Mouse (Mus musculus) MEL (cell line): ENCODE measurements around the gene Gata3. TPM values are rescaled to one million over a fixed set of nuclear protein-coding genes. Genes with fewer than 3 reads are reported as not detected.

ENCODE experiments used
- DNase-seq: peaks from one replicate; pipeline ENCODE4 v3.0.0; 2011; ENCODE audit warnings: low read depth, low spot score
- H3K27ac ChIP-seq: 2 replicates; pipeline ENCODE4 v1.5.1; 2012; ENCODE audit warnings: low read depth, mild to moderate bottlenecking, control low read depth, low read length, moderate library complexity; ENCODE audit not compliant: control insufficient read depth
- H3K27me3 ChIP-seq, 2 experiments: fragments of 150-350 bp in 1 of 2; sonication (generic) in 1 of 2; 2 replicates each; pipeline ENCODE4 v1.6.1; 2012; ENCODE audit warnings: low read length in 2 of 2, mild to moderate bottlenecking in 2 of 2, improper control_type of control experiment in 1 of 2, moderate library complexity in 1 of 2; ENCODE audit not compliant: insufficient read depth in 2 of 2, control insufficient read depth in 1 of 2
- H3K36me3 ChIP-seq, 2 experiments: 2 replicates each; pipeline ENCODE4 v1.6.1; 2012 to 2014; ENCODE audit warnings: low read length in 2 of 2, improper control_type of control experiment in 1 of 2, inconsistent platforms in 1 of 2, mild to moderate bottlenecking in 1 of 2; ENCODE audit not compliant: insufficient read depth in 2 of 2, control insufficient read depth in 1 of 2
- H3K4me1 ChIP-seq, 2 experiments: fragments of 150-350 bp in 1 of 2; sonication (generic) in 1 of 2; 2 replicates each; pipeline ENCODE4 v1.6.1; 2012; ENCODE audit warnings: low read length in 2 of 2, improper control_type of control experiment in 1 of 2, mild to moderate bottlenecking in 1 of 2; ENCODE audit not compliant: insufficient read depth in 2 of 2, control insufficient read depth in 1 of 2
- H3K4me3 ChIP-seq, 2 experiments: fragments of 150-350 bp in 1 of 2; sonication (generic) in 1 of 2; 2 replicates each; pipeline ENCODE4 v1.5.1; 2012; ENCODE audit warnings: low read depth in 2 of 2, low read length in 2 of 2, mild to moderate bottlenecking in 2 of 2, moderate library complexity in 2 of 2, control low read depth in 1 of 2, improper control_type of control experiment in 1 of 2; ENCODE audit not compliant: control insufficient read depth in 1 of 2, insufficient read depth in 1 of 2
- H3K79me2 ChIP-seq: 2 replicates; pipeline ENCODE4 v1.6.1; 2012; ENCODE audit warnings: mild to moderate bottlenecking, low read length, moderate library complexity; ENCODE audit not compliant: control insufficient read depth, poor library complexity, insufficient read depth
- H3K9ac ChIP-seq: 2 replicates; pipeline ENCODE4 v1.6.1; 2012; ENCODE audit warnings: low read depth, mild to moderate bottlenecking, control low read depth, low read length, moderate library complexity; ENCODE audit not compliant: control insufficient read depth, poor library complexity, severe bottlenecking
- H3K9me3 ChIP-seq: fragments of 150-350 bp; sonication (generic); replicated peaks from 2 replicates; pipeline ENCODE4 v1.6.1; 2012; ENCODE audit warnings: mild to moderate bottlenecking, low read length, improper control_type of control experiment, moderate library complexity; ENCODE audit not compliant: insufficient read depth
- CHD1 ChIP-seq: IDR thresholded peaks from 2 replicates; pipeline ENCODE4 v1.6.1; 2012; ENCODE audit warnings: low read depth, mild to moderate bottlenecking, inconsistent platforms, low read length, improper control_type of control experiment
- CHD2 ChIP-seq: IDR thresholded peaks from 2 replicates; pipeline ENCODE4 v1.6.1; 2011; ENCODE audit warnings: low read length, improper control_type of control experiment
- CTCF ChIP-seq, 3 experiments: IDR thresholded peaks in 2 of 3; conservative IDR thresholded peaks in 1 of 3; 2 replicates each; pipeline ENCODE4 v1.5.1; 2011 to 2012; ENCODE audit warnings: low read length in 3 of 3, low read depth in 2 of 3, mild to moderate bottlenecking in 2 of 3, improper control_type of control experiment in 1 of 3, inconsistent platforms in 1 of 3, mixed read lengths in 1 of 3, moderate library complexity in 1 of 3; ENCODE audit not compliant: control insufficient read depth in 1 of 3, insufficient read depth in 1 of 3, poor library complexity in 1 of 3, severe bottlenecking in 1 of 3
- E2F4 ChIP-seq: IDR thresholded peaks from 2 replicates; pipeline ENCODE4 v1.6.1; 2011; ENCODE audit warnings: low read depth, low read length, improper control_type of control experiment, borderline replicate concordance
- ELF1 ChIP-seq: IDR thresholded peaks from 2 replicates; pipeline ENCODE4 v1.6.1; 2014; ENCODE audit warnings: low read depth, mild to moderate bottlenecking, inconsistent platforms, low read length, improper control_type of control experiment, moderate library complexity
- GATA1 ChIP-seq: IDR thresholded peaks from 2 replicates; pipeline ENCODE4 v1.6.1; 2011; ENCODE audit warnings: low read depth, low read length, improper control_type of control experiment
- MAFK ChIP-seq: IDR thresholded peaks from 2 replicates; pipeline ENCODE4 v1.6.1; 2011; ENCODE audit warnings: low read depth, mild to moderate bottlenecking, low read length, improper control_type of control experiment, borderline replicate concordance
- MAX ChIP-seq: IDR thresholded peaks from 2 replicates; pipeline ENCODE4 v1.6.1; 2011; ENCODE audit warnings: low read length, improper control_type of control experiment
- MAZ ChIP-seq: IDR thresholded peaks from 2 replicates; pipeline ENCODE4 v1.6.1; 2012; ENCODE audit warnings: low read depth, mild to moderate bottlenecking, inconsistent platforms, low read length, improper control_type of control experiment
- NELFE ChIP-seq: IDR thresholded peaks from 2 replicates; pipeline ENCODE4 v1.6.1; 2011; ENCODE audit warnings: low read depth, low read length, improper control_type of control experiment
- POLR2A ChIP-seq, 2 experiments: IDR thresholded peaks; 2 replicates each; pipeline ENCODE4 v1.6.1; 2011 to 2012; ENCODE audit warnings: low read length in 2 of 2, mild to moderate bottlenecking in 2 of 2, control low read depth in 1 of 2, improper control_type of control experiment in 1 of 2, low read depth in 1 of 2, moderate library complexity in 1 of 2; ENCODE audit not compliant: control insufficient read depth in 1 of 2, insufficient read depth in 1 of 2, poor library complexity in 1 of 2
- POLR2AphosphoS2 ChIP-seq: IDR thresholded peaks from 2 replicates; pipeline ENCODE4 v1.6.1; 2011; ENCODE audit warnings: low read length, improper control_type of control experiment
- POLR2AphosphoS5 ChIP-seq: IDR thresholded peaks from 2 replicates; pipeline ENCODE4 v1.6.1; 2012; ENCODE audit warnings: low read depth, borderline replicate concordance, mild to moderate bottlenecking, inconsistent platforms, low read length, moderate library complexity, mixed read lengths
- RCOR1 ChIP-seq: IDR thresholded peaks from 2 replicates; pipeline ENCODE4 v1.6.1; 2012; ENCODE audit warnings: low read depth, mild to moderate bottlenecking, inconsistent platforms, low read length, improper control_type of control experiment
- SMC3 ChIP-seq: IDR thresholded peaks from 2 replicates; pipeline ENCODE4 v1.6.1; 2011; ENCODE audit warnings: low read depth, low read length, improper control_type of control experiment
- TAL1 ChIP-seq: IDR thresholded peaks from 2 replicates; pipeline ENCODE4 v1.6.1; 2012; ENCODE audit warnings: mild to moderate bottlenecking, inconsistent platforms, low read length, moderate library complexity, mixed read lengths
- TCF12 ChIP-seq: IDR thresholded peaks from 2 replicates; pipeline ENCODE4 v1.6.1; 2014; ENCODE audit warnings: low read depth, mild to moderate bottlenecking, inconsistent platforms, low read length, improper control_type of control experiment, moderate library complexity
- UBTF ChIP-seq: IDR thresholded peaks from 2 replicates; pipeline ENCODE4 v1.6.1; 2012; ENCODE audit warnings: low read depth, mild to moderate bottlenecking, inconsistent platforms, low read length, improper control_type of control experiment, moderate library complexity, borderline replicate concordance; ENCODE audit not compliant: insufficient read depth
- USF1 ChIP-seq: IDR thresholded peaks from 2 replicates; pipeline ENCODE4 v1.6.1; 2014; ENCODE audit warnings: low read depth, mild to moderate bottlenecking, inconsistent platforms, low read length, improper control_type of control experiment, moderate library complexity
- USF2 ChIP-seq, 2 experiments: IDR thresholded peaks; 2 replicates each; pipeline ENCODE4 v1.6.1; 2011 to 2012; ENCODE audit warnings: improper control_type of control experiment in 2 of 2, low read length in 2 of 2, borderline replicate concordance in 1 of 2, inconsistent platforms in 1 of 2, low read depth in 1 of 2, mild to moderate bottlenecking in 1 of 2; ENCODE audit not compliant: insufficient read depth in 1 of 2
- ZC3H11A ChIP-seq: IDR thresholded peaks from 2 replicates; pipeline ENCODE4 v1.6.1; 2012; ENCODE audit warnings: low read depth, mild to moderate bottlenecking, inconsistent platforms, low read length, improper control_type of control experiment
- ZKSCAN1 ChIP-seq: IDR thresholded peaks from 2 replicates; pipeline ENCODE4 v1.6.1; 2012; ENCODE audit warnings: low read depth, mild to moderate bottlenecking, inconsistent platforms, low read length, improper control_type of control experiment, moderate library complexity
- ZNF384 ChIP-seq: IDR thresholded peaks from 2 replicates; pipeline ENCODE4 v1.6.1; 2012; ENCODE audit warnings: low read depth, mild to moderate bottlenecking, inconsistent platforms, low read length, improper control_type of control experiment
- polyA plus RNA-seq, 2 experiments: library from polyadenylated mRNA; stranded (reverse) in 1 of 2; unstranded in 1 of 2; fragments of >175 nt in 1 of 2; fragments of >200 nt in 1 of 2; gene quantifications; 2 replicates each; pipeline versions ENCODE4 v1.2.1 to v1.2.4; 2012; ENCODE audit warnings: low replicate concordance in 2 of 2, low read depth in 1 of 2; ENCODE audit not compliant: insufficient read length in 2 of 2, insufficient read depth in 1 of 2, missing spikeins in 1 of 2
- total RNA-seq: library from RNA; depleted of rRNA; stranded (reverse); fragments of 300-350 nt; gene quantifications from 2 replicates; pipeline ENCODE4 v1.2.3, GENCODE M21; 2012

Gata3 gene
- total and polyA plus RNA-seq, 3 experiments: 0.12 to 2.0 TPM; not detected in 1

- Histone ChIP-seq H3K27me3 (no peaks in the 10 kb centered on the region), H3K9me3 (no peaks in the 10 kb centered on the region), H3K36me3 (no peaks in the 10 kb centered on the region; a peak in 1 of 4 replicates), H3K4me1 (no peaks in the 10 kb centered on the region; a peak in 1 of 4 replicates), H3K4me3 (no peak overlapping the region), H3K79me2 (no peaks in the 10 kb centered on the region), H3K9ac (no peak overlapping the region), H3K27ac (no peak overlapping the region)
- TF ChIP-seq ZNF384: no peak
- TF ChIP-seq POLR2AphosphoS5: no peak
- no peak for TF ChIP-seq USF2 (IDR thresholded peaks at IDR 0.05; ENCODE audit: borderline replicate concordance in 1 of 2, insufficient read depth in 1 of 2, low read depth in 1 of 2, low read length in 2 of 2)
- no peak for TF ChIP-seq ELF1
- no peak for TF ChIP-seq SMC3
- TF ChIP-seq UBTF: no peak
- no peak for TF ChIP-seq USF1
- no peak for TF ChIP-seq ZKSCAN1
- TF ChIP-seq MAX: no peak
- no peak for TF ChIP-seq NELFE
- no peak for TF ChIP-seq POLR2AphosphoS2
- TF ChIP-seq MAZ: no peak
- no peak for TF ChIP-seq CHD2
- no peak for TF ChIP-seq MAFK
- no peak for TF ChIP-seq E2F4
- no peak for TF ChIP-seq CHD1
- TF ChIP-seq GATA1: no peak
- no peak for DNase-seq
Measured at GRCm38 (mm10) chr2:9885217-9885770, 4.5 kb downstream of the Gata3 start.

- H3K4me1 ChIP-seq: no peaks in the 10 kb centered on the region
- H3K79me2 ChIP-seq: no peaks in the 10 kb centered on the region
- H3K36me3 ChIP-seq: no peaks in the 10 kb centered on the region
- H3K27ac ChIP-seq: no peak overlapping the region
- H3K9ac ChIP-seq: no peak overlapping the region
- no peak overlapping the region for H3K4me3 ChIP-seq
- no peak for TF ChIP-seq ZC3H11A
- no peak for TF ChIP-seq RCOR1
- TF ChIP-seq CTCF (IDR thresholded peaks at IDR 0.05 in 2 of 3, conservative IDR thresholded peaks at IDR 0.05 in 1 of 3; ENCODE audit: control insufficient read depth in 1 of 3, insufficient read depth in 1 of 3, low read depth in 2 of 3, low read length in 3 of 3, poor library complexity in 1 of 3, severe bottlenecking in 1 of 3): no peak
- TF ChIP-seq ZNF384: no peak
- no peak for TF ChIP-seq CHD2
- TF ChIP-seq TAL1: no peak
- no peak for TF ChIP-seq ELF1
- TF ChIP-seq TCF12: no peak
- no peak for TF ChIP-seq CHD1
- TF ChIP-seq NELFE: no peak
- no peak for TF ChIP-seq UBTF
- no peak for TF ChIP-seq POLR2A (IDR thresholded peaks at IDR 0.05; ENCODE audit: control insufficient read depth in 1 of 2, insufficient read depth in 1 of 2, low read depth in 1 of 2, low read length in 2 of 2, poor library complexity in 1 of 2)
- no peak for TF ChIP-seq POLR2AphosphoS2
- H3K27me3 ChIP-seq: no peaks in the 10 kb centered on the region
- no peak for DNase-seq
- H3K9me3 ChIP-seq: no peaks in the 10 kb centered on the region
Measured at GRCm38 (mm10) chr2:9884533-9885216, 5.2 kb downstream of the Gata3 start.
